Mouse (Mus musculus) gonadal fat pad, adult 2 months (tissue): ENCODE measurements around the gene C1qtnf3. TPM values are rescaled to one million over a fixed set of nuclear protein-coding genes. Genes with fewer than 3 reads are reported as not detected.

ENCODE experiments used
- polyA plus RNA-seq: library from polyadenylated mRNA; depleted of rRNA; stranded (reverse); fragments of >200 nt; gene quantifications from 2 replicates; pipeline ENCODE4 v1.2.3, GENCODE M21; 2012; rRNA removed

C1qtnf3 gene
- polyA plus RNA-seq, 1 experiment, result 3.5 TPM

Other genes starting within 250 kb of the C1qtnf3 start
- 2.2 and 3.2 TPM in 2 replicates for gene Rai14, start 237.7 kb upstream of the C1qtnf3 start, polyA plus RNA-seq
- gene Amacr, start 29.4 kb downstream of the C1qtnf3 start, polyA plus RNA-seq, result 6.7 and 9.5 TPM in 2 replicates
- 0.03 TPM in 1 of 2 replicates, not detected in the other for gene Slc45a2, start 48.4 kb downstream of the C1qtnf3 start, polyA plus RNA-seq
- gene Rxfp3, start 85.7 kb downstream of the C1qtnf3 start, polyA plus RNA-seq, result 0.04 TPM in 2 replicates
- gene Adamts12, start 112.5 kb downstream of the C1qtnf3 start, polyA plus RNA-seq, result 5.9 and 6.2 TPM in 2 replicates